Mouse (Mus musculus) megakaryocyte, embryonic 14.5 days (primary cell): ENCODE data around the gene Tbc1d2. TPM values are rescaled to one million over a fixed set of nuclear protein-coding genes. Genes with fewer than 3 reads are reported as not detected.
"Not testable (repeated sequence)": the region's sequence is repeated elsewhere in the genome, so short reads cannot be mapped to it uniquely, and the experiment has no call there.

Source experiments
- H3K27me3 ChIP-seq: replicated peaks from 2 replicates; pipeline ENCODE3; 2012; ENCODE audit warnings: inconsistent platforms
- H3K36me3 ChIP-seq: replicated peaks from 2 replicates; pipeline ENCODE3; 2012; ENCODE audit warnings: low read length, inconsistent platforms, mixed read lengths
- H3K4me1 ChIP-seq: 2 replicates; pipeline ENCODE4 v1.6.1; 2012; ENCODE audit warnings: inconsistent platforms
- H3K4me3 ChIP-seq: replicated peaks from 2 replicates; pipeline ENCODE3; 2012; ENCODE audit warnings: moderate library complexity, mild to moderate bottlenecking, inconsistent platforms
- H3K9me3 ChIP-seq: 2 replicates; pipeline ENCODE4 v1.6.1; 2012; ENCODE audit warnings: inconsistent platforms
- FLI1 ChIP-seq: IDR thresholded peaks from 2 replicates; pipeline ENCODE4 v1.6.1; 2012; ENCODE audit warnings: low read length, inconsistent platforms, mixed read lengths
- GATA1 ChIP-seq: IDR thresholded peaks from 3 replicates; pipeline ENCODE4 v1.6.1; 2012; ENCODE audit warnings: mixed read lengths, low read length, inconsistent platforms, borderline replicate concordance
- polyA plus RNA-seq: library from polyadenylated mRNA; stranded (reverse); fragments of >175 nt; gene quantifications from 2 replicates; pipeline ENCODE4 v1.2.3, GENCODE M21; 2012; ENCODE audit warnings: low replicate concordance; ENCODE audit not compliant: insufficient read depth

Gene Tbc1d2
- polyA plus RNA-seq, 1 experiment, result 4.5 TPM

- TF ChIP-seq FLI1 (no peak), GATA1 (no peak)
- peaks cover 19% of the 10 kb centered on the region for H3K27me3 ChIP-seq
- no peaks in the 10 kb centered on the region for H3K9me3 ChIP-seq
- peaks cover 61% of the 10 kb centered on the region for H3K4me1 ChIP-seq
- H3K4me3 ChIP-seq, result peak within 1 kb of the TSS; percentile 94
- H3K36me3 ChIP-seq, result peaks cover 31% of the 10 kb centered on the region
Measured at GRCm38 (mm10) chr4:46601844-46602423, 48.1 kb downstream of the Tbc1d2 start, which contains the start of gene Coro2a. Gene Coro2a (minus strand): TSS chr4:46602202.

GRCm38 (mm10) chr4:46601258-46601843 is 48.7 kb downstream of the Tbc1d2 start:
- Histone ChIP-seq H3K4me1 (peaks cover 64% of the 10 kb centered on the region), H3K36me3 (peaks cover 25% of the 10 kb centered on the region), H3K4me3 (peak overlapping the region; percentile 94), H3K27me3 (peaks cover 19% of the 10 kb centered on the region), H3K9me3 (no peaks in the 10 kb centered on the region)
- TF ChIP-seq GATA1 (no peak), FLI1 (no peak)

- no peaks in the 10 kb centered on the region for H3K9me3 ChIP-seq
- peak overlapping the region; percentile 94 for H3K4me3 ChIP-seq
- peaks cover 19% of the 10 kb centered on the region for H3K27me3 ChIP-seq
- TF ChIP-seq FLI1, result no peak
- no peak for TF ChIP-seq GATA1
- peaks cover 18% of the 10 kb centered on the region for H3K36me3 ChIP-seq
- H3K4me1 ChIP-seq, result peaks cover 71% of the 10 kb centered on the region
Measured at GRCm38 (mm10) chr4:46600473-46601257, 49.3 kb downstream of the Tbc1d2 start.

GRCm38 (mm10) chr4:46599609-46600008 is 50.4 kb downstream of the Tbc1d2 start:
- not testable (repeated sequence) for H3K36me3 ChIP-seq, H3K9me3 ChIP-seq, H3K4me3 ChIP-seq
- Histone ChIP-seq H3K27me3 (peaks cover 19% of the 10 kb centered on the region), H3K4me1 (peaks cover 73% of the 10 kb centered on the region)

- peaks cover 78% of the 10 kb centered on the region for H3K4me1 ChIP-seq
- peak overlapping the region; percentile 79 for H3K4me3 ChIP-seq
- TF ChIP-seq GATA1 (no peak), FLI1 (no peak)
- H3K27me3 ChIP-seq, result peaks cover 19% of the 10 kb centered on the region
- peaks cover 2% of the 10 kb centered on the region for H3K36me3 ChIP-seq
- no peaks in the 10 kb centered on the region for H3K9me3 ChIP-seq
Measured at GRCm38 (mm10) chr4:46598981-46599380, 51.0 kb downstream of the Tbc1d2 start.

DNA sequence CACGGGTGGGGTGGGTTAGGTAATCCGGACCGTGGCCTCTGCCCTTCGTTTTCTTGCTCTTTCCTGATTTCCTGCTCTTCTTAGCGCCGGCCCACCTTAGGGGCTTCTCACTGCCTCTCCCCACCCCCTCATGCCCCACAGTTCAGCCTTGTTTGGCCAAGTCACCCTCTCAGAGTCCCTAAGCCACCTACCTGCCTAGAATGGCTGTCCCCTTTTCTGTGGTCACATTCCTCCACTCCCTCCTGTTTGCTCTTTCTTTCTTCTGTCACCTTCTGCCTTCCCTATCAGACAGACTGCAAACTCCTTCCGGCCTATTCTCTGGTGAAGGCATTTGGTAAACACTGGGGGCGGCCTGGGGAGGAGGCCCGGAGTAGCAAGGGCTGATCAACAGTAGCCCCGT is 51.9 kb downstream of the Tbc1d2 start:
- TF ChIP-seq FLI1 (no peak), GATA1 (no peak)
- H3K9me3 ChIP-seq, result no peaks in the 10 kb centered on the region
- peaks cover 82% of the 10 kb centered on the region for H3K4me1 ChIP-seq
- H3K27me3 ChIP-seq, result peaks cover 19% of the 10 kb centered on the region
- peak overlapping the region; percentile 88 for H3K4me3 ChIP-seq
- no peaks in the 10 kb centered on the region for H3K36me3 ChIP-seq

DNA sequence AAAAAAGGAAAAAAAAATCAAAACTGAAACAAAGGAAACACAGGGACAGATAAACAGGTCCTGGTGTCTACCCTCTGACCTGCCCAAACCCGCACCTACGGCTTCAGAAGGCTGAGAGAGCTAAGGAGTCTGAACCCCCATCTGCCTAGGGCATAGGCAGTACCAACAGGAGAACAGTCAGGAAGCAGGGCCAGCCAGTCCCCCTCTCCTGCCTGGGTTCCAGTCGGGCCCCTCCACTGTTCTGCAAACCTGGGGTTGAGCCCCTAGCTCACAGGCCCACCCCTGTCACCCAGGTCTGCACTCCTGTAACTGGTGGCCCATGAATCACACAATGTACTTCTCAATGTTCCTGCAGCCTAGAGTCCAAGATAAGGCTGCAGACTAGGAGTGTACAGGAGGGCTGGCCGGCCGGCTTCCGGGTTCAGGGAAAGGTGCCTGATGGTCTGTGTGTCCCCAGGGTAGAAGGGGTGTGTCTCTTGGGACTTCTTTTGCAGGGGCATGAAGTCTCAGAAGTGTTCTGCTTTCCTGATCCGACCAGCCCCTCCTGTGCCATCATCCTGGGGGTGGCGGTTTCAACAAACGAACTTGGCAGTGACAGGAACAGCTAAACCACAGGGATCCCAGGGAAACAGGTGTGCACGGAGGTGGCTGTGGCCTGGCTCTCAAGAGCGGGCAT is 52.6 kb downstream of the Tbc1d2 start:
- Histone ChIP-seq H3K4me3 (peak overlapping the region; percentile 88), H3K9me3 (no peaks in the 10 kb centered on the region), H3K36me3 (peaks cover 5% of the 10 kb centered on the region), H3K27me3 (peaks cover 19% of the 10 kb centered on the region), H3K4me1 (peaks cover 82% of the 10 kb centered on the region)
- TF ChIP-seq GATA1 (no peak), FLI1 (no peak)

GRCm38 (mm10) chr4:46596398-46596797 is 53.6 kb downstream of the Tbc1d2 start:
- Histone ChIP-seq H3K4me1 (peaks cover 83% of the 10 kb centered on the region), H3K36me3 (peaks cover 5% of the 10 kb centered on the region), H3K27me3 (peaks cover 16% of the 10 kb centered on the region), H3K4me3 (no peak overlapping the region), H3K9me3 (no peaks in the 10 kb centered on the region)
- TF ChIP-seq FLI1 (no peak), GATA1 (no peak)

DNA sequence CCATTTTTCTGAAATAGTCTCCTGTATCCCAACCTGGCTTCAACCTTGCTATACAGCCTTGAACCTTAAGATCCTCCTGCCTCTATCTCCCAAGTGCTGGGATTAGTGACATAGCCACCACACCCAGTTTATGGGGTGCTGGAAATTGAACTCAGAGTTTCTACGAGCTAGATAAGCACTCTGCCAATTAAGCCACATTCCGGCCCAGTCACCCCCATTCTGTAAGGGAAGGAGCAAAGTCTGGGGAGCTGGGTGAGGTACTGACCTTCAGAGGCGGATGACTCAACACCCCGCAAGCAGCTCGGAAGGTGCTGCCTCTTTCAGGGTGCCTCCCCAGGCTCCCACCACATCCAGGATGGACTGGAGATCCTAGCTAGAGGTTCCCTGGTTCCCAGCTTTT is 55.9 kb downstream of the Tbc1d2 start:
- H3K4me1 ChIP-seq, result peaks cover 86% of the 10 kb centered on the region
- H3K4me3 ChIP-seq, result no peak overlapping the region
- no peaks in the 10 kb centered on the region for H3K27me3 ChIP-seq
- TF ChIP-seq GATA1 (no peak), FLI1 (no peak)
- peaks cover 5% of the 10 kb centered on the region for H3K36me3 ChIP-seq
- H3K9me3 ChIP-seq, result no peaks in the 10 kb centered on the region

DNA sequence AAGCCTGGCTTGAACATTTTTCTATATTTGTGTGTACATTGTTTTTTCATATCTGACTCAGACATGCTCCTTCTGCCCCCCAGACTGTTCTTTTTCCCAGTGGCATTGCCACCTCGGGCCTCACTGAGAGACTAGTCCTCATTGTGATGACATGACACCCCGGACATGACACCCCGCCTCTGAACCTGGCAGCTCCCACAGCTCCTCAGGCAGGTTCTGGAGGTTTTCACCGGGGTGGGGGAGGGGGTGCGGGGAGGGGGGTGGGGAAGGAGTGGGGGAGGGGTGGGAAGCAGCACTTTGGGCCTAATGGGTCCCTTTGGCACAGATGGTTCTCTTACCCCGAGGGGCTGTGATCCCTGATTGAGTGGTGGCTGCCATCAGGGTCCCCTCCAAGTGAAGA is 56.5 kb downstream of the Tbc1d2 start:
- Histone ChIP-seq H3K9me3 (no peaks in the 10 kb centered on the region), H3K4me3 (no peak overlapping the region), H3K4me1 (peaks cover 83% of the 10 kb centered on the region), H3K27me3 (no peaks in the 10 kb centered on the region), H3K36me3 (peaks cover 5% of the 10 kb centered on the region)
- TF ChIP-seq FLI1, result no peak
- TF ChIP-seq GATA1, result no peak
